Mouse (Mus musculus): ENCODE results near the gene Bmp10. TPM values are rescaled to one million over a fixed set of nuclear protein-coding genes. Genes with fewer than 3 reads are reported as not detected.
"Not testable (repeated sequence)": the region's sequence is repeated elsewhere in the genome, so short reads cannot be mapped to it uniquely, and the experiment has no call there.

Gene Bmp10
- total RNA-seq, 2 experiments from 2014 or later, result 33.7 to 46.0 TPM

- DNase-seq, result no peak
Observed at GRCm38 (mm10) chr6:87447217-87447616, 18.4 kb downstream of the Bmp10 start.

DNA sequence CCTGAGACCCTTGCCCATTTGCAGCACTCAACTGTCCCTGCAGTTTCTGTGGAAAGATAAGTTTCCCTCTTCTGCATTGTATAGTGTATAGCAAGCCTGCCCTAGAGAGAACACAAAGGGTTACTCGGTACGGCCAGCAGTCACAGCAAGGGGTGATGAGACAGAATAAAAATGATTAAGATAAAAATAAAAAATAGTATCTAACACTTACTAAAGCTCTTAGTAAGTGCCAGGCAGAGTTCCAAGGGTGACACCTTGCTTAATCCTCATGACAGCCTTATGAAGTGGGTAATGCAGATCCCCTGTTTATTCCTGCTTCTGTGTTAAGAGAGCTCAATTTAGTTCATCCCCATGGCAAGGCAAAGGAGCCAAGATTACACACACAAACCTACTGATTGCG is 20.7 kb downstream of the Bmp10 start:
- no peak for DNase-seq

- peak; percentile 34 to 69 for DNase-seq
Observed at GRCm38 (mm10) chr6:87451016-87451415, 22.2 kb downstream of the Bmp10 start.

DNA sequence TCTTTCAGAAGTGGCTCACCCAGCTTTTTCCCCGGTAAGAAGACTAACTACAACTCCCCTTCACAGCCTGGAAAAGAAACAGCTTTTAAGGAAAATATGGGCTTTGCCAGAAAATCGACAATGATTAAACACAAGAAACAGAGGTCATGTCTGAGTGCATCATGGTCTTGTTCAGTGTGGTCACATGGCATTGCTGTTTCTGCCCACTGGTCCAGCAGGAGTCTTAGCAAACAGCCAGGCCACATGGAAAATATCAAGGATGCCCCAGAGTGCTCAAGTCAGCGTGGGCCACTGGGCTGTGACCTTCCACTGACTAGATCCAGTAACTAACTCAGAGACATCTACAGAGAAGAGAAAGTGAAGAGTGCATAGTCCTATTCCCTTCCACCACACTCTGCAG is 23.0 kb downstream of the Bmp10 start:
- DNase-seq, result no peak

DNA sequence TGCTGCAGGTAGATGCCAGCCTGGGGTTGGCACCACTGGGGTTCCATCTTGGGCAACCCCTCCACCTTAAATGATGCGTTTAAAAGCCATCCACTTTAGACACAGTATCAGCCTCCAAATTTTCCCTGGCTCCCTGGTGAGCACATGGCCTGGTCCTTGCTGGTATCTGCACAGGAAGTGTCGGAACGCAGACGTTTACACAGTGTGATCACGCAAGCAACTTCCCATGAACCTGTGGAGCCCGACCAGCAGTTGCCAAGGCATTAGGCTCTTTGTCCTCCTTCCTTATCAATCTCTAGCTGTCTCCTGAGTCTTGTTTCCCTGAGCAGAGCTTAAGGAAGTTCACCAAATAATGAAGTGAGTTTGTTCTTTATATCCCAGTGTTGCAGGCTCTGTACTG is 26.7 kb downstream of the Bmp10 start:
- DNase-seq, result no peak

DNA sequence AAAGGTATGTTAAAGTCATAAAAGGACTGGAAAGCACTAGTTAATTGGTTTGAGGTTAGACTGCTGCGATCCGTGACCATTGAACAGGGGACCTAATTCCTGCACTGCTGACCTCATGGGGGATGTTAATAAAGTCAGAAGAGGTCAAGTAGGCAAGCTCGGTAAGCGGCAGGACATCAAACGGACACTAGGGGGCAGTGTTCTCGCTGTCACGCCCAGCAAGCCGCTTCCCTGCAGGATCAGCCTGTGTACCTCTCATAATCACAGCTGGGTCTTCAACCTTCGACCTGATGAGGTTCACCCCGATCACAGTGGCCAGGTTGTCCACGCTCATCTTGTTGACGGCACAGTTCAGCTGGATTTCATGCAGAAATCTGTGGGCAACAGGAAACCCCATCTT is 37.4 kb downstream of the Bmp10 start:
- peak; percentile 54 to 80 for DNase-seq

- DNase-seq, result no peak
Observed at GRCm38 (mm10) chr6:87467373-87467772, 38.6 kb downstream of the Bmp10 start.

- peak; percentile 22 to 44 for DNase-seq
Observed at GRCm38 (mm10) chr6:87468372-87468771, 39.6 kb downstream of the Bmp10 start.

DNA sequence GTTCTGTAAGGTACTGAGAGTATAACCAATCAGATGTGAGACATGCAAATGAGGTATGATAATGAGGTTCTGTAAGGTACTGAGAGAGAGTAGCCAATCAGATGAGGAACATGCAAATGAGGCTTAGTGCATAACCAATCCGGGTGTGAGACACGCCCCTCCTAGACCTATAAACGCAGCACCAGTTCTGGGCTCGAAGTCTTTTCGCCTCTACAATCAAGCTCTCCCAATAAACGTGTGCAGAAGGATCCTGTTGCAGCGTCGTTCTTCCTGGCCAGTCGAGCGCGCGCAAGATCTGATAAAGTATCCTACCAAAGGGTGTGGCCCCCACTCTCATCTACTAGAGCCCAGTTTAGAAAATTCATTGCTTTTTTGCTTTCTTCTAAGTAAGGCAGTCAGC is 41.3 kb downstream of the Bmp10 start:
- DNase-seq, result not testable (repeated sequence)

- DNase-seq, result no peak
Observed at GRCm38 (mm10) chr6:87475223-87475622, 46.4 kb downstream of the Bmp10 start.

- no peak for DNase-seq
Observed at GRCm38 (mm10) chr6:87478847-87479246, 50.1 kb downstream of the Bmp10 start.

DNA sequence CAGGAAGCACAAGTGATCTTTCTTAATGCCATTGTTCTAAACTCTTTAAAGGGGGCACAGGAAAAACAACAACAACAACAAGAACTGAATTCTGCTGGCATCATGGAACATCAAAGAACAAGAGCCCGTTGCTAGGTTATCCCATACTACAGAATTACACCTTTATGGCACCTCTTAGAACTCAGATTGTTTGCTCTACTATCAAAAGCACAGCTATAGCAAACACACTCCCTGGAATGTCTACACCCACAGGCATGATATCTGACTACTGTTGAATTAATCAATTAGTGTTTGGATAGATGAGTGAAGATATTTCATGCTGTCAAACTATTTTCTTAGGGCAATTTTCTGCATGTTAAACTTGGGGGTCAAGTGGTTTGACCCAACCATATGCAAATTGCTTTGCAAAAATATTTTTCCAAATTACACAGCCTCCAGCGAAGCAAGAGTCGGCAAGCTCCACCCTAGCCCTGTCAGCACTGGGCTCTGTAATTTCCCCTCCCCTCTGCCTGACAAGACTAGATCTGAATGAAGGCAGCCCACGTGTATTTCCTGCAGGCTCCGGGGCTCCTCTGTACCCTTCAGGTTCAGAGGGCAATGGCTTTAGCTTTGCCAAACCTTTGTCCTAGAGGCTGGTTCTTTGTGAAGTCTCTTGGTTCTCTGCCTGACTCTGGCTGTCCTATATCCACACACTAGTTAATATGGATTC is 50.7 kb downstream of the Bmp10 start:
- no peak for DNase-seq

- DNase-seq, result no peak
Observed at GRCm38 (mm10) chr6:87483224-87483899, 54.6 kb downstream of the Bmp10 start.

GRCm38 (mm10) chr6:87483900-87484289 is 55.1 kb downstream of the Bmp10 start:
- DNase-seq, result no peak

- DNase-seq, result peak in 1 of 2 experiments; percentile 31
Observed at GRCm38 (mm10) chr6:87484806-87485205, 56.0 kb downstream of the Bmp10 start.

Other genes with a start within 250 kb of the Bmp10 start
- gene Antxr1, start 93.2 kb upstream of the Bmp10 start, total RNA-seq (2021), result 1 to 10 TPM; 6.5 to 7.6 TPM
- gene Gkn1, start 78.1 kb upstream of the Bmp10 start, total RNA-seq (2021), result not detected
- not detected for gene Gkn2, start 55.6 kb upstream of the Bmp10 start, total RNA-seq (2021)
- 1 to 10 TPM in 1 of 2 experiments, under 1 TPM in 1; 0.74 to 2.0 TPM for gene Gkn3, start 40.1 kb upstream of the Bmp10 start, total RNA-seq (2021)
- gene Arhgap25, start 104.3 kb downstream of the Bmp10 start, total RNA-seq (2021), result 1 to 10 TPM; 4.5 to 4.7 TPM
- under 1 TPM; 0.46 to 0.69 TPM for gene Prokr1, start 161.7 kb downstream of the Bmp10 start, total RNA-seq (2021)
- 1 to 10 TPM; 2.2 to 3.0 TPM for gene Aplf, start 243.2 kb downstream of the Bmp10 start, total RNA-seq (2021)